Mouse (Mus musculus) ovary, postnatal 10 days (tissue): Measurements from ENCODE around the gene Irf8.

ENCODE experiments used
- DNase-seq: peaks from one replicate; pipeline ENCODE4 v3.0.0; 2022; ENCODE audit warnings: low spot score

Gene Irf8

GRCm38 (mm10) chr8:120751226-120752081 lies 15.3 kb downstream of the Irf8 start:
- no peak for DNase-seq

- no peak for DNase-seq
Measured at GRCm38 (mm10) chr8:120752082-120752452, 15.9 kb downstream of the Irf8 start.

- DNase-seq = no peak
Measured at GRCm38 (mm10) chr8:120753476-120753875, 17.3 kb downstream of the Irf8 start.

GRCm38 (mm10) chr8:120755306-120756297 lies 19.4 kb downstream of the Irf8 start:
- DNase-seq = no peak

GRCm38 (mm10) chr8:120758005-120758404 lies 21.8 kb downstream of the Irf8 start:
- DNase-seq = no peak

- DNase-seq = no peak
Measured at GRCm38 (mm10) chr8:120759847-120760246, 23.7 kb downstream of the Irf8 start.

- no peak for DNase-seq
Measured at GRCm38 (mm10) chr8:120760341-120761215, 24.4 kb downstream of the Irf8 start.

- DNase-seq = no peak
Measured at GRCm38 (mm10) chr8:120763267-120763666, 27.1 kb downstream of the Irf8 start.

GRCm38 (mm10) chr8:120764638-120765037 lies 28.5 kb downstream of the Irf8 start:
- no peak for DNase-seq

- no peak for DNase-seq
Measured at GRCm38 (mm10) chr8:120766622-120767021, 30.5 kb downstream of the Irf8 start.

GRCm38 (mm10) chr8:120768454-120769218 lies 32.5 kb downstream of the Irf8 start:
- DNase-seq = no peak

- no peak for DNase-seq
Measured at GRCm38 (mm10) chr8:120777184-120777583, 41.0 kb downstream of the Irf8 start.

- DNase-seq = no peak
Measured at GRCm38 (mm10) chr8:120777732-120778131, 41.6 kb downstream of the Irf8 start.

- no peak for DNase-seq
Measured at GRCm38 (mm10) chr8:120779106-120779505, 42.9 kb downstream of the Irf8 start.

GRCm38 (mm10) chr8:120783781-120784180 lies 47.6 kb downstream of the Irf8 start:
- DNase-seq = no peak

- no peak for DNase-seq
Measured at GRCm38 (mm10) chr8:120786753-120787152, 50.6 kb downstream of the Irf8 start.

- no peak for DNase-seq
Measured at GRCm38 (mm10) chr8:120787631-120788030, 51.5 kb downstream of the Irf8 start.

GRCm38 (mm10) chr8:120792710-120793109 lies 56.6 kb downstream of the Irf8 start:
- DNase-seq = no peak

GRCm38 (mm10) chr8:120795944-120796635 lies 59.9 kb downstream of the Irf8 start:
- DNase-seq = peak; percentile 60

- DNase-seq = no peak
Measured at GRCm38 (mm10) chr8:120797019-120797727, 61.0 kb downstream of the Irf8 start.
